Mouse (Mus musculus) small intestine, adult 2 months (tissue): Measurements from ENCODE around the gene Gm19668.
"Not testable (repeated sequence)": the region's sequence is repeated elsewhere in the genome, so short reads cannot be mapped to it uniquely, and the experiment has no call there.

Experiments used
- CTCF ChIP-seq: fragments of 200-500 bp; IDR thresholded peaks from 2 replicates; pipeline ENCODE4 v1.5.1; 2012; ENCODE audit warnings: low read depth, mild to moderate bottlenecking, control low read depth, inconsistent platforms, low read length, moderate library complexity, mixed read lengths; ENCODE audit not compliant: insufficient replicate concordance, insufficient read length; ENCODE audit errors: extremely low read depth
- POLR2A ChIP-seq: fragments of 200-500 bp; IDR thresholded peaks from 2 replicates; pipeline ENCODE4 v1.6.1; 2012; ENCODE audit warnings: low read depth, mild to moderate bottlenecking, control low read depth, inconsistent platforms, low read length, moderate library complexity

DNA sequence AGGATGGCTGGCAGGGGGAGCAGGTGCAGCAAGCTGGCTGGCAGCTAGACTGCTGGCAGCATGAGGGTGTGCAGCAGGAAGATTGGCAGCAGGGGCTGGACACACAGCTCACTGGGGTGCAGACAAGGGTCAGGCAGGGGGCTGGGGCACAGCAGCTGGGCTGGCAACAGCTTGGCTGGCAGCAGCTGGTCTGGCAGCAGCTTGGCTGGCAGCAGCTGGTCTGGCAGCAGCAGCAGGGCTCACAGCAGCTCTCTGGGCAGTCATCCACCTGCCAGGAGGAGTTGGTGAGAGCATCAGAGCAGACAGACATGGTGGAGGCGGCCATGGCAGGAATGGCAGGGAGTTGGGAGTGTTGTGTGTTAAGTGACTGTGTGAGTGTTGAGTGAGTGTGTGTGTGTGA is 11.1 kb downstream of the Gm19668 start, which contains the start of gene Gm7137:
- TF ChIP-seq CTCF, POLR2A: not testable (repeated sequence)
